Mouse (Mus musculus) ES-E14 (cell line): Measurements from ENCODE around the gene Nfe2l1.

ENCODE experiments used
- MAFK ChIP-seq: IDR thresholded peaks from 2 replicates; pipeline ENCODE4 v1.6.1; 2014; ENCODE audit warnings: mild to moderate bottlenecking, low read depth, low read length, inconsistent platforms; ENCODE audit not compliant: insufficient read depth
- ZNF384 ChIP-seq: IDR thresholded peaks from 2 replicates; pipeline ENCODE4 v1.6.1; 2012; ENCODE audit warnings: low read depth, low read length, inconsistent platforms

GRCm38 (mm10) chr11:96799511-96799910, 30.3 kb downstream of the Nfe2l1 start:
- TF ChIP-seq MAFK (no peak), ZNF384 (no peak)
